Mouse (Mus musculus): ENCODE results near the gene Slc9a8.
"Not testable (repeated sequence)": the region's sequence is repeated elsewhere in the genome, so short reads cannot be mapped to it uniquely, and the experiment has no call there.

DNA sequence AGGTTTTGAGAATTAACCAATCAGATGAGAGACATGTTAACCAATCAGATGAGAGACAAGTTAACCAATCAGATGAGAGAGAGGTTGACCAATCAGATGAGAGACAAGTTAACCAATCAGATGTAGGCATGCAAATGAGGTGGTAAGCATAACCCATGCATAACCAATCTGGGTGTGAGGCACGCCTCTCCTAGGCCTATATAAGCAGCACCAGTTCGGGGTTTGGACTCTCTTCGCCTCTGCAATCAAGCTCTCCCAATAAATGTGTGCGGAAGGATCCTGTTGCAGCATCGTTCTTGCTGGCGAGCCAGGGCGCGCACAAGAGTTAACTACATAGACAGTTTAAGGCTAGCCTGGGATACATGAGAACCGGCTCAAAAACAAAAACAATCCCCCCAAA, 25.1 kb upstream of the Slc9a8 start:
- not testable (repeated sequence) for TF ChIP-seq GATA1 (IDR thresholded peaks at IDR 0.05; ENCODE audit: borderline replicate concordance, low read length); FLI1 (IDR thresholded peaks at IDR 0.05; ENCODE audit: low read length)

Data from megakaryocyte, embryonic 14.5 days (primary cell).